ENCODE assay signal across 16 mouse cellular contexts in the genomic region with DNA sequence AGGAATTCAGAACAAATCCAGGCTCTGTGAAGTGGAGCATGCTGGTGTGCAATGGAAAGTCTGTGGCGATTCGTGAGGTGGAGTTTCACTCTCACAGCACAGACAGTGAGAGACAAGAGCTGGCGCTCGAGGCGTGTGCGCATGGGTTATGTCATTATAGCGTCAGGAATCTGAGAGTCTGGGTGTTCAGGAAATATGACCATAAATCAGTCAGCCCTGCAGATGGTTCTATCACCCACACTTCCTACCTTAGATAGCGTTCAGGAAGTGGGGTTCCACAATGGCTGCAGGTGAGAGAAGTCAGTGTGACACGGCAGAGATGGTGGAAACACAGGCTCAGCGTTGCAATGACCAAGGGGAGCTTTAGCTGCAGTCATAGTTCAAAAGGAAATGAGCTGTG. TPM values are rescaled to one million over a fixed set of nuclear protein-coding genes. Genes with fewer than 3 reads are reported as not detected.
DNase-seq lines count a peak whose midpoint lies in the region; ATAC-seq lines count a peak whose summit lies in the region.
"Had no signal": no experiment of that assay in that cellular context is flagged by ENCODE, and none has a peak within 500 bp of the region (broad histone marks: within the 10 kb centered on the region; RNA-seq: fewer than 3 reads in every experiment).

No protein-coding gene starts in this region.

- DNase-seq in heart, adult 18-20 months = no peak
- DNase-seq in induced T-regulatory cell, adult 2 months (ENCODE audit: low read depth) = peak; percentile 12
- no peak for DNase-seq in lung, postnatal 10 days
- DNase-seq: cerebellum, postnatal 36 days; gastrocnemius, postnatal 25 days; heart, postnatal 10 days; thymus, adult 18-20 months had no signal

- H3K9me3 ChIP-seq in heart, embryonic 13.5 days = no peaks in the 10 kb centered on the region
- no peaks in the 10 kb centered on the region for H3K9me3 ChIP-seq in megakaryocyte, embryonic 14.5 days
- no peaks in the 10 kb centered on the region for H3K9me3 ChIP-seq in hindbrain, embryonic 13.5 days
- H3K9me3 ChIP-seq in liver, embryonic 12.5 days (replicated peaks) = no peaks in the 10 kb centered on the region
- H3K9me3 ChIP-seq: limb, embryonic 13.5 days; lung, embryonic 15.5 days; midbrain, embryonic 13.5 days had no signal

- H3K4me3 ChIP-seq in heart, embryonic 13.5 days = no peak overlapping the region
- peak overlapping the region; percentile 81 for H3K4me3 ChIP-seq in megakaryocyte, embryonic 14.5 days (replicated peaks)
- no peak overlapping the region for H3K4me3 ChIP-seq in hindbrain, embryonic 13.5 days
- no peak overlapping the region for H3K4me3 ChIP-seq in liver, embryonic 12.5 days
- H3K4me3 ChIP-seq: limb, embryonic 13.5 days; lung, embryonic 15.5 days; midbrain, embryonic 13.5 days had no signal

- no peaks in the 10 kb centered on the region for H3K4me1 ChIP-seq in heart, embryonic 13.5 days
- H3K4me1 ChIP-seq in megakaryocyte, embryonic 14.5 days = peaks cover 56% of the 10 kb centered on the region
- H3K4me1 ChIP-seq in hindbrain, embryonic 13.5 days (replicated peaks) = no peaks in the 10 kb centered on the region
- no peaks in the 10 kb centered on the region for H3K4me1 ChIP-seq in liver, embryonic 12.5 days
- H3K4me1 ChIP-seq: limb, embryonic 13.5 days; lung, embryonic 15.5 days; midbrain, embryonic 13.5 days had no signal

- H3K27me3 ChIP-seq in heart, embryonic 13.5 days (replicated peaks) = no peaks in the 10 kb centered on the region
- no peaks in the 10 kb centered on the region for H3K27me3 ChIP-seq in megakaryocyte, embryonic 14.5 days (replicated peaks)
- no peaks in the 10 kb centered on the region for H3K27me3 ChIP-seq in hindbrain, embryonic 13.5 days
- H3K27me3 ChIP-seq in liver, embryonic 12.5 days (replicated peaks) = no peaks in the 10 kb centered on the region
- H3K27me3 ChIP-seq: limb, embryonic 13.5 days; lung, embryonic 15.5 days; midbrain, embryonic 13.5 days had no signal

- H3K4me2 ChIP-seq in heart, embryonic 13.5 days = peak overlapping the region; percentile 8; the same call in 1 of the 2 replicates
- no peak overlapping the region for H3K4me2 ChIP-seq in hindbrain, embryonic 13.5 days
- no peak overlapping the region for H3K4me2 ChIP-seq in liver, embryonic 12.5 days
- H3K4me2 ChIP-seq: limb, embryonic 13.5 days; lung, embryonic 15.5 days; midbrain, embryonic 13.5 days had no signal

- H3K9ac ChIP-seq in heart, embryonic 13.5 days = no peak overlapping the region
- H3K9ac ChIP-seq in hindbrain, embryonic 13.5 days = no peak overlapping the region
- H3K9ac ChIP-seq in liver, embryonic 12.5 days = no peak overlapping the region
- H3K9ac ChIP-seq: limb, embryonic 13.5 days; lung, embryonic 15.5 days; midbrain, embryonic 13.5 days had no signal

- no peaks in the 10 kb centered on the region for H3K36me3 ChIP-seq in heart, embryonic 13.5 days
- peaks cover 60% of the 10 kb centered on the region for H3K36me3 ChIP-seq in megakaryocyte, embryonic 14.5 days (replicated peaks; ENCODE audit: low read length)
- no peaks in the 10 kb centered on the region for H3K36me3 ChIP-seq in hindbrain, embryonic 13.5 days
- H3K36me3 ChIP-seq in liver, embryonic 12.5 days = no peaks in the 10 kb centered on the region
- H3K36me3 ChIP-seq: limb, embryonic 13.5 days; lung, embryonic 15.5 days; midbrain, embryonic 13.5 days had no signal

- no peak overlapping the region for H3K27ac ChIP-seq in heart, embryonic 13.5 days (replicated peaks)
- H3K27ac ChIP-seq in hindbrain, embryonic 13.5 days = no peak overlapping the region
- no peak overlapping the region for H3K27ac ChIP-seq in liver, embryonic 12.5 days
- H3K27ac ChIP-seq: limb, embryonic 13.5 days; lung, embryonic 15.5 days; midbrain, embryonic 13.5 days had no signal

- WGBS in heart, embryonic 13.5 days = 62% methylated on average over 10 of the region's 10 CpGs
- 89% methylated on average over 10 of the region's 10 CpGs for WGBS in hindbrain, embryonic 13.5 days
- 51% methylated on average over 10 of the region's 10 CpGs for WGBS in liver, embryonic 12.5 days (ENCODE audit: insufficient replicate concordance)

- ATAC-seq in heart, embryonic 13.5 days (ENCODE audit: extremely low read depth, insufficient number of reproducible peaks, low FRiP score, low TSS enrichment) = no peak
- ATAC-seq in CD4-positive, CD25-positive, alpha-beta regulatory T cell, adult 4 months = peak; percentile 39
- ATAC-seq in hindbrain, embryonic 13.5 days (ENCODE audit: low FRiP score) = no peak
- no peak for ATAC-seq in liver, embryonic 12.5 days
- ATAC-seq: forebrain, embryonic 14.5 days; midbrain, embryonic 13.5 days had no signal

RNA-seq across cellular contexts. Expression of gene Myct1, which starts 9.9 kb away (rescaled TPM):
- polyA plus RNA-seq in heart, embryonic 13.5 days (2015; fragmentation: Nextera tagmentation; extraction: Ambion mirVana) = 5.2 and 5.5 TPM in 2 replicates
- total RNA-seq in heart, adult 18-20 months (2021) = 1 to 10 TPM; 7.5 to 9.0 TPM
- not detected for polyA plus RNA-seq in CD4-positive, CD25-positive, alpha-beta regulatory T cell, adult 4 months (2017; shearing (Covaris generic))
- polyA plus RNA-seq in megakaryocyte, embryonic 14.5 days (2012; ENCODE audit: insufficient read depth, low replicate concordance) = 159 and 231 TPM in 2 replicates
- polyA plus RNA-seq in hindbrain, embryonic 13.5 days (2015; fragmentation: Nextera tagmentation; extraction: Ambion mirVana) = 1.3 and 1.8 TPM in 2 replicates
- 3.0 TPM in 2 replicates for polyA plus RNA-seq in liver, embryonic 12.5 days (2016; fragmentation: Nextera tagmentation; extraction: Ambion mirVana)

RNA-seq across cellular contexts. Expression of gene Vip, which starts 35.5 kb away (rescaled TPM):
- not detected in 2 replicates for polyA plus RNA-seq in heart, embryonic 13.5 days (2015; fragmentation: Nextera tagmentation; extraction: Ambion mirVana)
- total RNA-seq in heart, adult 18-20 months (2021) = not detected
- polyA plus RNA-seq in CD4-positive, CD25-positive, alpha-beta regulatory T cell, adult 4 months (2017; shearing (Covaris generic)) = not detected
- not detected in 2 replicates for polyA plus RNA-seq in megakaryocyte, embryonic 14.5 days (2012; ENCODE audit: insufficient read depth, low replicate concordance)
- polyA plus RNA-seq in hindbrain, embryonic 13.5 days (2015; fragmentation: Nextera tagmentation; extraction: Ambion mirVana) = 1.2 and 1.4 TPM in 2 replicates
- polyA plus RNA-seq in liver, embryonic 12.5 days (2016; fragmentation: Nextera tagmentation; extraction: Ambion mirVana) = 0.11 TPM in 1 of 2 replicates, not detected in the other
- total RNA-seq: gastrocnemius, postnatal 25 days had no signal
- polyA plus RNA-seq: forebrain, embryonic 14.5 days had no signal

RNA-seq across cellular contexts. Expression of gene Syne1, which starts 52.2 kb away (rescaled TPM):
- 14.6 and 17.6 TPM in 2 replicates for polyA plus RNA-seq in heart, embryonic 13.5 days (2015; fragmentation: Nextera tagmentation; extraction: Ambion mirVana)
- 10 to 100 TPM; 61.8 to 62.6 TPM for total RNA-seq in heart, adult 18-20 months (2021)
- polyA plus RNA-seq in CD4-positive, CD25-positive, alpha-beta regulatory T cell, adult 4 months (2017; shearing (Covaris generic)) = 10 to 100 TPM; 14.1 to 22.9 TPM
- polyA plus RNA-seq in megakaryocyte, embryonic 14.5 days (2012; ENCODE audit: insufficient read depth, low replicate concordance) = 5.3 and 9.0 TPM in 2 replicates
- 8.6 and 10.3 TPM in 2 replicates for polyA plus RNA-seq in hindbrain, embryonic 13.5 days (2015; fragmentation: Nextera tagmentation; extraction: Ambion mirVana)
- 4.4 and 4.7 TPM in 2 replicates for polyA plus RNA-seq in liver, embryonic 12.5 days (2016; fragmentation: Nextera tagmentation; extraction: Ambion mirVana)

Comparison
In these comparisons a context has a peak if more than half of its experiments do, and no peak if none do; other contexts are left out.
1. RNA of gene Myct1, which starts 9.9 kb away (polyA plus RNA-seq): 159 to 231 TPM in megakaryocyte, embryonic 14.5 days; 5.2 to 5.5 TPM in heart, embryonic 13.5 days, 3.0 TPM in liver, embryonic 12.5 days, 1.3 to 1.8 TPM in hindbrain, embryonic 13.5 days and not detected in CD4-positive, CD25-positive, alpha-beta regulatory T cell, adult 4 months; every median in the first group is over 10 times any median in the second.